Comparison of ENCODE assay signal across 23 mouse cellular contexts in genomic region chr1:192087098-192087497, GRCm38 (mm10). TPM values are rescaled to one million over a fixed set of nuclear protein-coding genes. Genes with fewer than 3 reads are reported as not detected.
DNase-seq lines count a peak whose midpoint lies in the region; ATAC-seq and TF ChIP-seq lines count a peak whose summit lies in the region.
"Had no signal": no experiment of that assay in that cellular context is flagged by ENCODE, and none has a peak within 500 bp of the region (broad histone marks: within the 10 kb centered on the region; RNA-seq: fewer than 3 reads in every experiment).

No protein-coding gene starts in this region.

- H3K4me1 ChIP-seq in kidney, embryonic 14.5 days (ENCODE audit: control insufficient read depth, insufficient read depth, low read length) = peaks cover 15% of the 10 kb centered on the region; the same call in 1 of the 2 replicates
- H3K4me1 ChIP-seq in spleen, adult 2 months (ENCODE audit: control insufficient read depth, insufficient read depth, insufficient read length) = peaks cover 49% of the 10 kb centered on the region; the same call in 1 of the 2 replicates
- H3K4me1 ChIP-seq: neural tube, embryonic 12.5 days had no signal

- no peak for TF ChIP-seq CTCF in spleen, adult 2 months (IDR thresholded peaks at IDR 0.05; ENCODE audit: extremely low read depth, insufficient read depth, insufficient read length, insufficient replicate concordance)

- DNase-seq in kidney, postnatal 36 days = no peak
- DNase-seq in spleen, adult 2 months (ENCODE audit: low read depth in 1 of 2, low spot score in 2 of 2) = no peak
- DNase-seq in spleen, adult 12 weeks (ENCODE audit: low spot score) = no peak
- peak; percentile 60 for DNase-seq in lung, postnatal 25 days (ENCODE audit: low spot score)
- DNase-seq in adrenal gland, adult 8-10 months = no peak
- no peak for DNase-seq in layer of hippocampus, postnatal 25 days (ENCODE audit: extremely low spot score in 1 of 2, low spot score in 1 of 2)
- DNase-seq: adrenal gland, postnatal 10 days; cerebellum, adult 9-11 months; gastrocnemius, postnatal 25 days; kidney, adult 18-20 months; kidney, postnatal 4 days; layer of hippocampus, adult 9-11 months; right cerebral cortex, adult 18-20 months had no signal

- H3K36me3 ChIP-seq in kidney, embryonic 14.5 days (ENCODE audit: control insufficient read depth, insufficient read depth, low read length) = no peaks in the 10 kb centered on the region
- H3K36me3 ChIP-seq in spleen, adult 2 months (ENCODE audit: control insufficient read depth, insufficient read depth, low read length) = peaks cover 3% of the 10 kb centered on the region; the same call in 1 of the 2 replicates
- H3K36me3 ChIP-seq: embryonic facial prominence, embryonic 12.5 days; midbrain, embryonic 13.5 days; neural tube, embryonic 12.5 days had no signal

- H3K9ac ChIP-seq in kidney, embryonic 14.5 days (ENCODE audit: low read depth, low read length) = no peak overlapping the region
- H3K9ac ChIP-seq: embryonic facial prominence, embryonic 12.5 days; forebrain, embryonic 13.5 days; hindbrain, embryonic 14.5 days; midbrain, embryonic 13.5 days; neural tube, embryonic 12.5 days had no signal

- no peak for TF ChIP-seq POLR2A in spleen, adult 2 months (IDR thresholded peaks at IDR 0.05; ENCODE audit: low read depth, low read length)

- H3K27me3 ChIP-seq in kidney, embryonic 14.5 days (ENCODE audit: control insufficient read depth, insufficient read depth, low read length) = no peaks in the 10 kb centered on the region
- H3K27me3 ChIP-seq in spleen, adult 2 months (ENCODE audit: control insufficient read depth, insufficient read depth, low read length) = no peaks in the 10 kb centered on the region

- peak; percentile 3; the same call in 1 of the 2 replicates for ATAC-seq in kidney, embryonic 14.5 days (ENCODE audit: low FRiP score, low TSS enrichment)
- ATAC-seq: forebrain, embryonic 13.5 days; midbrain, embryonic 13.5 days had no signal

- no peaks in the 10 kb centered on the region for H3K9me3 ChIP-seq in kidney, embryonic 14.5 days (ENCODE audit: control insufficient read depth, low read length)
- H3K9me3 ChIP-seq: embryonic facial prominence, embryonic 12.5 days; forebrain, embryonic 13.5 days; heart, embryonic 10.5 days; midbrain, embryonic 13.5 days; neural tube, embryonic 12.5 days had no signal

- 69% methylated on average over 4 of the region's 4 CpGs for WGBS in kidney, embryonic 14.5 days
- WGBS in spleen, adult 2 months = 59% methylated on average over 4 of the region's 4 CpGs

- H3K4me2 ChIP-seq in kidney, embryonic 14.5 days (replicated peaks; ENCODE audit: low read depth, low read length) = no peak overlapping the region
- H3K4me2 ChIP-seq: embryonic facial prominence, embryonic 12.5 days; forebrain, embryonic 13.5 days; hindbrain, embryonic 14.5 days; liver, embryonic 11.5 days; midbrain, embryonic 13.5 days; neural tube, embryonic 12.5 days had no signal

- peak overlapping the region; percentile 62; the same call in 1 of the 2 replicates for H3K27ac ChIP-seq in kidney, embryonic 14.5 days (ENCODE audit: low read depth, low read length)
- H3K27ac ChIP-seq in spleen, adult 2 months (ENCODE audit: insufficient read depth, low read length) = peak overlapping the region; percentile 94
- H3K27ac ChIP-seq: embryonic facial prominence, embryonic 12.5 days; forebrain, embryonic 13.5 days; heart, embryonic 10.5 days; hindbrain, embryonic 14.5 days; macrophage; midbrain, embryonic 13.5 days; neural tube, embryonic 12.5 days had no signal

- H3K4me3 ChIP-seq in kidney, embryonic 14.5 days (ENCODE audit: low read length) = no peak overlapping the region
- H3K4me3 ChIP-seq in spleen, adult 2 months (ENCODE audit: extremely low read depth, insufficient read depth, insufficient read length) = peak overlapping the region; percentile 11; the same call in 1 of the 2 replicates
- H3K4me3 ChIP-seq: embryonic facial prominence, embryonic 12.5 days; erythroblast, embryonic 14.5 days; forebrain, embryonic 13.5 days; heart, embryonic 10.5 days; midbrain, embryonic 13.5 days; neural tube, embryonic 12.5 days had no signal

RNA-seq across cellular contexts. Expression of gene Traf5, which starts 5.3 kb away (rescaled TPM):
- polyA plus RNA-seq in kidney, embryonic 14.5 days (2014; fragmentation: Nextera tagmentation; extraction: Ambion mirVana) = 14.7 and 15.5 TPM in 2 replicates
- 31.0 and 32.2 TPM in 2 replicates for polyA plus RNA-seq in spleen, adult 2 months (2012; rRNA removed)
- total RNA-seq in adrenal gland, adult 8-10 months (2022) = 10 to 100 TPM in 1 of 4 experiments, 1 to 10 TPM in 3; 4.5 to 15.4 (median 7.7) TPM
- 1 to 10 TPM; 2.6 to 4.9 TPM for total RNA-seq in layer of hippocampus, postnatal 25 days (2021)

RNA-seq across cellular contexts. Expression of gene Rcor3, which starts 50.8 kb away (rescaled TPM):
- 23.3 and 25.1 TPM in 2 replicates for polyA plus RNA-seq in kidney, embryonic 14.5 days (2014; fragmentation: Nextera tagmentation; extraction: Ambion mirVana)
- 16.7 and 18.9 TPM in 2 replicates for polyA plus RNA-seq in spleen, adult 2 months (2012; rRNA removed)
- 10 to 100 TPM; 22.5 to 35.7 (median 28.8) TPM for total RNA-seq in adrenal gland, adult 8-10 months (2022)
- 10 to 100 TPM; 36.4 to 51.1 TPM for total RNA-seq in layer of hippocampus, postnatal 25 days (2021)
